Mouse (Mus musculus): ENCODE measurements around the gene Timm8a2.

- TF ChIP-seq CTCF (IDR thresholded peaks at IDR 0.05; ENCODE audit: borderline replicate concordance, extremely low read depth, insufficient read depth, insufficient read length) (no peak), POLR2A (IDR thresholded peaks at IDR 0.05; ENCODE audit: borderline replicate concordance, extremely low read depth, insufficient read depth, insufficient read length, poor library complexity, severe bottlenecking) (no peak)
Measured at GRCm38 (mm10) chr14:122019389-122019788, 15.1 kb upstream of the Timm8a2 start.

Data from brain, embryonic 14.5 days (tissue).